Mouse (Mus musculus): ENCODE results near the gene Pla2g1b.

GRCm38 (mm10) chr5:115509790-115510689, 44.0 kb downstream of the Pla2g1b start:
- TF ChIP-seq CTCF (IDR thresholded peaks at IDR 0.05; ENCODE audit: low read depth), result no peak
- TF ChIP-seq EP300 (IDR thresholded peaks at IDR 0.05; ENCODE audit: low read depth), result no peak

Data from heart, postnatal 0 days (tissue).